Mouse (Mus musculus) kidney, adult 2 months (tissue): ENCODE measurements around the gene Cfap221. TPM values are rescaled to one million over a fixed set of nuclear protein-coding genes. Genes with fewer than 3 reads are reported as not detected.

ENCODE experiments used
- DNase-seq: peaks from one replicate; pipeline ENCODE4 v3.0.0; 2021
- H3K27ac ChIP-seq: fragments of 200-500 bp; 2 replicates; pipeline ENCODE4 v1.5.1; 2012; ENCODE audit warnings: low read depth, low read length, control low read depth, inconsistent platforms; ENCODE audit not compliant: insufficient read depth
- H3K27me3 ChIP-seq: fragments of 200-500 bp; replicated peaks from 2 replicates; pipeline ENCODE4 v1.6.1; 2012; ENCODE audit warnings: mild to moderate bottlenecking, moderate library complexity, low read length, inconsistent platforms; ENCODE audit not compliant: control insufficient read depth, insufficient read depth
- H3K36me3 ChIP-seq: fragments of 200-500 bp; 2 replicates; pipeline ENCODE4 v1.6.1; 2012; ENCODE audit warnings: mild to moderate bottlenecking, moderate library complexity, low read length, inconsistent platforms; ENCODE audit not compliant: control insufficient read depth, insufficient read depth
- H3K4me1 ChIP-seq: fragments of 200-500 bp; 2 replicates; pipeline ENCODE4 v1.6.1; 2011; ENCODE audit warnings: low read length; ENCODE audit not compliant: control insufficient read depth, insufficient read depth
- H3K4me3 ChIP-seq: fragments of 200-500 bp; 2 replicates; pipeline ENCODE4 v1.5.1; 2011; ENCODE audit warnings: mild to moderate bottlenecking, low read depth, low read length, control low read depth; ENCODE audit not compliant: insufficient read depth
- CTCF ChIP-seq: fragments of 200-500 bp; conservative IDR thresholded peaks from 2 replicates; pipeline ENCODE4 v1.5.1; 2011; ENCODE audit warnings: low read depth, mild to moderate bottlenecking, control low read depth, low read length, moderate library complexity, mixed read lengths; ENCODE audit not compliant: insufficient read depth, insufficient read length
- POLR2A ChIP-seq: fragments of 200-500 bp; IDR thresholded peaks from one replicate; pipeline ENCODE4 v1.6.1; 2011; ENCODE audit warnings: low read depth, low read length, control low read depth
- WGBS: fragments of 180-500 bp; shearing (Covaris S2); methylation state at CpG from one replicate; pipeline ENCODE4 v1.1.7; 2018; 5-methylcytosine and 5-hydroxymethylcytosine counted together
- polyA plus RNA-seq: library from polyadenylated mRNA; depleted of rRNA; stranded (reverse); fragments of >200 nt; gene quantifications from 2 replicates; pipeline ENCODE4 v1.2.3, GENCODE M21; 2012

Gene Cfap221
- polyA plus RNA-seq, 1 experiment: not detected

DNA sequence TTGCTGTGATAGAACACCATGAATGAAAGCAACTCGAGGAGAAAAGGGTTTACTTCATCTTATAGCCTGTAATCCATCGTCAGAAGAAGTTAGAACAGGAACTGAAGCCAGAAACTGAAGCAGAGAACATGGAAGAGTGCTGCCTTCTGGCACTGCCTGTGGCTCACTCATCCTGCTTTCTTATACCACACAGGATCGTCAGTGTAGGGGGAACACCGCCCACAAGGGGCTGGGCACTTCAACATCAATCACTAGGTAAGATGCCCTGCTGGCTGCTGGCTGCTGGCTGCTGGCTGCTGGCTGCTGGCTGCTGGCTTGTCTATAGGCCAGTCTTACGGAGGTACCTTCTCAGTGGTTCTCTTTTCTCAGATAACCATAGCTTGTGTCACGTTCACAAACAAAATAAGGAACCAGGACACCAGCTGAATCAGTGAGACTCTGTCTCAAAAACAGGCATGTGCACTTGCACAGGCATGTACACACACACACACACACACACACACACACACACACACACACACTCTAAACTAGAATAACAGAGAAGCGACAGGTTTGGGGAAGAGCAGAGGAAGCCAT is 23.4 kb upstream of the Cfap221 start:
- no peak overlapping the region for H3K27ac ChIP-seq
- DNase-seq: no peak
- WGBS: 70% methylated on average over 7 of the region's 7 CpGs
- H3K4me3 ChIP-seq: no peak overlapping the region
- TF ChIP-seq CTCF (no peak), POLR2A (no peak)
- H3K4me1 ChIP-seq: peaks cover 16% of the 10 kb centered on the region
- no peaks in the 10 kb centered on the region for H3K36me3 ChIP-seq
- H3K27me3 ChIP-seq: no peaks in the 10 kb centered on the region

DNA sequence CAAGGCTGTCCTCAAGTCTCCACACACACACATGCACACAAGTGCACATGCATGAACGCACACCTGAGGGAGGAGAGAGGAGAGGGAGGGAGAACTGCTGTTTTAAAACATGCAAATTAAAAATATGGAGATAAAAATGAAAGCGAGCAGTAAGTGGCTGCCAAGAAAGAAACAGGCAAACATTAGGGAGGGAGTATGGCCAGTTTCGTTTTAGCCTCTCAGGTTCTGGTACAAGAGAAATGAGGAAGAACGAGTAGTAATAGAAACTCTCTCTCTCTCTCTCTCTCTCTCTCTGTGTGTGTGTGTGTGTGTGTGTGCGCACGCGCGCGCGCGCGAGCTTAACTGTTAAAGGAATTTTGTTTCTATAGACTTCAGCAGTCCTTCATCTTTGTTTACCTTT is 22.4 kb upstream of the Cfap221 start:
- Histone ChIP-seq H3K36me3 (no peaks in the 10 kb centered on the region), H3K27ac (no peak overlapping the region), H3K4me1 (peaks cover 7% of the 10 kb centered on the region), H3K27me3 (no peaks in the 10 kb centered on the region), H3K4me3 (no peak overlapping the region)
- 86% methylated on average over 12 of the region's 12 CpGs for WGBS
- DNase-seq: no peak
- TF ChIP-seq CTCF: no peak
- TF ChIP-seq POLR2A: no peak

DNA sequence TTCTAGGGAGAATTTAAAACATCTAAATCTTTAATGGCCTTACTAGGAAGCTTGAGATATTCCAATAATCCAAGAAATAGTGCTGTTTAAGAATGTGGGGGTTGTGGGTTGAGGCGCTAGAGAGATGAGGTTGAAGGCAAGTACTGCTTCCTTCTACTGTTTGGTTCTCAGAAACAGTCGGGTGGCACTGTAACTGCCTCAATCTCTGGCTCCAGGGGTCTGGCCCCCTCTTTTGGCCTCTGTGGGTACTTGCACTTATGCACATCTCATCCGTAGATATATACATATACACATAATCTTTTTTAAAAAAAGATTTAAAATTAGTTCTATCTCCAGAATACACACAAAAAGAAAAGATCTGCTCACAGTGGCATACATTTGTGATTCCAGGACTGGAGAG is 21.9 kb upstream of the Cfap221 start:
- DNase-seq: no peak
- peaks cover 2% of the 10 kb centered on the region; the same call in 1 of the 2 replicates for H3K4me1 ChIP-seq
- WGBS: 80% methylated on average over 3 of the region's 3 CpGs
- TF ChIP-seq CTCF (no peak), POLR2A (no peak)
- no peaks in the 10 kb centered on the region for H3K27me3 ChIP-seq
- no peak overlapping the region for H3K27ac ChIP-seq
- no peak overlapping the region for H3K4me3 ChIP-seq
- H3K36me3 ChIP-seq: no peaks in the 10 kb centered on the region

DNA sequence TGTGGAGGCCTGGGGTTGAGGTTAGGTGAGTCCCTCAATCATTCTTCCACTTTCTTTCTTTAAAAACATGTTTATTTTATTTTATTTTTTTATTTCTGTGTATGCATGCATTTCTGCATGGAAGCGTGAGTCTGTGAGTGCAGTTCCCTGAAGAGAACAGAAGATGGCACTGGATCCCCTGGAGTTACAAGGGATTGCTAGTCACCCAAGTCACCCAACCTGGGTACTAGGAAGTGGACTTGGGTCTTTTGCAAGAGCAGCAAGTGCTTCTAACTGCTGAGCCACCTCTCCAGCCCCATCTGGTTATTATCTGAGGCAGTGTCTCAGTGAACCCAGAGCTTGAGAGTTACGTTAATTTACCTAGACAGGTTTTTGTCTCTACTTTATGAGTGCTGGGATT is 19.2 kb upstream of the Cfap221 start:
- no peaks in the 10 kb centered on the region for H3K36me3 ChIP-seq
- no peak overlapping the region for H3K27ac ChIP-seq
- no peak overlapping the region for H3K4me3 ChIP-seq
- H3K27me3 ChIP-seq: no peaks in the 10 kb centered on the region
- DNase-seq: peak; percentile 70
- no peak for TF ChIP-seq POLR2A
- TF ChIP-seq CTCF: peak; percentile 61
- H3K4me1 ChIP-seq: no peaks in the 10 kb centered on the region; the same call in 1 of the 2 replicates
- WGBS: 67% methylated on average over 2 of the region's 2 CpGs

DNA sequence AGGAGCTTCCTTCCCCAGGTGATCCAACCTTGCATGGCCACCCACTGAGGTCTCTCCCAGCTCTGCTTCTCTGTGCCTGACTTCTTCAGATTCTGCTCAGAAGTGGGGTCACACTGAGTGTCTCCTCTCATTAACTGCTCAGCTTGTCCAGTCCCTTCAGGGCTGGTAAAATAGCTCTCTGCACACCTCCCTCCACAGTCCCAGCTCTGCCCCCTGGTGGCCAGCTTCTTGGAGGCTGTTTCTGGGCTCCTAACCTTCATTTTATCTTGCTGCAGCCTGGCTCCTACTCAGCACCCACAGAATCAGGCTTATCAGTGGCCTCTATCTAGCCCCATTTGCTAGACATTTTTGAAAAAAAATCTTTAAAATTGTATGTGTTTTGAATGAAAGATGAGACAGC is 16.1 kb upstream of the Cfap221 start:
- Histone ChIP-seq H3K27me3 (no peaks in the 10 kb centered on the region), H3K4me1 (no peaks in the 10 kb centered on the region; the same call in 1 of the 2 replicates), H3K27ac (no peak overlapping the region), H3K4me3 (no peak overlapping the region), H3K36me3 (no peaks in the 10 kb centered on the region)
- DNase-seq: peak; percentile 59
- no peak for TF ChIP-seq POLR2A
- peak; percentile 72 for TF ChIP-seq CTCF

DNA sequence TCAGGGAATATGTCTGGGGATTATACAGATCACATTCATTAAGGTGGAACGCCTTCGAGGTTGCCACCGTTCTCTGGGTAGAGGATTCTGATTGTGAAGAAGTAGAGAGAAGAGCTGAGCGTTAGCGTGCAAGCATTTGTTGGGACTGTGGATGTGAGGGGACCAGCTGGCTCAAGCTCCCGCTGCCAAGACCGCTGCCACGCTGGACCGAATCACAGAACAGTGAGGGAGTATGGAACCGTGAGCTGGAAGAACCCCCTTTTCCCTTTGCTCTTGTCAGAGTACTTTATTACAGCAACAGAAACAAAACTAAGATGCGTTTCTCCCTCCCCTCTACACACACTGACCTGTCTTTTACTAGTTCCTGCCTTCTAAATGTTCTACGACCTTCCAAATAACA is 15.6 kb upstream of the Cfap221 start:
- WGBS: 82% methylated on average over 12 of the region's 12 CpGs
- no peak overlapping the region for H3K27ac ChIP-seq
- DNase-seq: no peak
- H3K4me3 ChIP-seq: no peak overlapping the region
- no peaks in the 10 kb centered on the region; the same call in 1 of the 2 replicates for H3K4me1 ChIP-seq
- no peaks in the 10 kb centered on the region for H3K27me3 ChIP-seq
- no peaks in the 10 kb centered on the region for H3K36me3 ChIP-seq
- TF ChIP-seq CTCF (no peak), POLR2A (no peak)

DNA sequence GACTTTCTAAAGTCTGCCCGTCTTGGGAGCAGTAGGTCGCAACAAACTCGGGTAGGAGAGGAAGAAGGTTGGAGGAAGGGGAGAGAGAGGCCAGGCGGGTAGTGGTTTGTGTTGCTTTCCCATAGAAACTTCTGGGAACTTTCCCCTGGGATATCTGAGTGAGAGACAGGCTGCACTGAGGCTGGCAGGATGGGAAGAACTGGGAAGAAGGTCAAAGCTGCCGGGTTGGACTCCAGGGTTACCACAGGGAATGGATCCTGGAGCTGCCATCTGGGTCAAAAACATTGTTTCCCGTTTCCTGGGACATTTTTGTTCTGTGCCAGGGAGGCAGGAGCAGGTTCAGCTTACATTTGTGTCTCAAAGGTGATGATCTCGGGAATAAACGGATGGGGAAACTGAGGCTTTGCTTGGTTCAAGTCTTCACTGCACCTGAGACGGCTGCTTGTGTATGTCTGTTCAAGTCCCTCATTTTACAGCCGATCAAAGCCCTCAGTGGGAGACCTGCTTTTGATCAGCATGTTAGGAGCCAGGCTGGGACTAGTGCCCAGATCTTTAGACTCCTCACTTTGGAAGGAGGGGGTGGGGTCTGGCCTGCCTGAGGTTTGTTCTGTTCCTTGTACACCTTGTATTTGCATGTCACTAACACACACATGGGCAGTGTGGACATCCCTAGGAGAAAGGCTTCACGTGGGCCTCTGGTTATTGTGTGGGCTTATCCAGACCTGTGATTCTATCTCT is 11.0 kb upstream of the Cfap221 start:
- Histone ChIP-seq H3K4me1 (no peaks in the 10 kb centered on the region), H3K4me3 (no peak overlapping the region), H3K27ac (no peak overlapping the region), H3K27me3 (no peaks in the 10 kb centered on the region; the same call in 1 of the 2 replicates), H3K36me3 (no peaks in the 10 kb centered on the region)
- no peak for DNase-seq
- no peak for TF ChIP-seq POLR2A
- no peak for TF ChIP-seq CTCF
- WGBS: 44% methylated on average over 11 of the region's 11 CpGs
